Mouse (Mus musculus): ENCODE measurements around the gene Snap29. TPM values are rescaled to one million over a fixed set of nuclear protein-coding genes. Genes with fewer than 3 reads are reported as not detected.

Gene Snap29
- total and polyA plus RNA-seq, 3 experiments = 6.5 to 45.7 (median 30.8) TPM

DNA sequence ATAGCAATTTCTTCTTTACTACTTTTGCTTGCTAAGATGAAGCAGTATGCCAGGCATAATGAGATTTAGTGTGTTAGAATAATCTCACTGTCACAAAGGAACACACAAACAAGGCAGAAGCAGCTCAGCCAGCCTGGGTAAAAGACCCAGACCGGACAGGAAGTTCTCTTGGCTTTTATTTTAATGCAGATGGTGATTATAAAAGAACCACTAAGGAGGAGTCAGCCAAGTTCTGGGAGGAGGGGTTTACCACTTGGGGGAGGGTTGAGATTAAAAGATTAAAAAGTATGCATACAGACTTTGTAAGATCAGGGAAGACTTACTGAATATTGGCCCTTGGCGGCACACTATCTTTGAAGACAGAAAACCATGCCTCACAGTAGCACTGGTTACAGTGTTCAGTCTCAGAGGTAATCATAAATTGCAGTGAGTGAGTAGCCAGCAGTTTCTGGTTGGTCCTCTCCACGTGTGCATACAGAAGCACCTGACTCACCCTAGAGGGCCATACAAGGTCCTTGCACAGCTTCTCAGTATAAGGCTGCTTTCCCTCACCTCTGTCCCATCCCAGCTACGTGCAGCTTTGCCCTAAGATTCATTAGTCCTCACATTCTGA is 72.7 kb downstream of the Snap29 start:
- no peak; the same call in 1 of the 2 replicates for ATAC-seq (ENCODE audit: extremely low read depth, insufficient number of reproducible peaks, low FRiP score, poor library complexity, severe bottlenecking)
- no peak for TF ChIP-seq POLR2AphosphoS5 (IDR thresholded peaks at IDR 0.05; ENCODE audit: insufficient replicate concordance, low read depth, low read length)
- no peak for TF ChIP-seq GATA2 (IDR thresholded peaks at IDR 0.05; ENCODE audit: borderline replicate concordance, low read depth, low read length)
- TF ChIP-seq TAL1 (conservative IDR thresholded peaks at IDR 0.05; ENCODE audit: low read depth, low read length) = no peak
- no peak for TF ChIP-seq CTCF (IDR thresholded peaks at IDR 0.05; ENCODE audit: low read depth, low read length)
- no peak for TF ChIP-seq GATA1 (IDR thresholded peaks at IDR 0.05; ENCODE audit: borderline replicate concordance, low read length)
- H3K4me1 ChIP-seq (ENCODE audit: insufficient read depth, low read depth, low read length) = peaks cover 27% of the 10 kb centered on the region
- no peaks in the 10 kb centered on the region for H3K9me3 ChIP-seq (replicated peaks)
- no peak overlapping the region for H3K4me3 ChIP-seq (ENCODE audit: low read depth, low read length)
- DNase-seq (ENCODE audit: low spot score) = no peak
- peaks cover 75% of the 10 kb centered on the region for H3K36me3 ChIP-seq (replicated peaks)
- no peaks in the 10 kb centered on the region for H3K27me3 ChIP-seq (ENCODE audit: insufficient read depth, low read length)

Other genes starting within 250 kb of the Snap29 start
- gene Ube2l3, start 203.3 kb upstream of the Snap29 start, total RNA-seq (2014; fragmentation: Nextera tagmentation) = 356 and 455 TPM in 2 replicates
- 143 and 176 TPM in 2 replicates for gene Ube2l3, start 203.3 kb upstream of the Snap29 start, total RNA-seq (2017)
- gene Ube2l3, start 203.3 kb upstream of the Snap29 start, polyA plus RNA-seq (2012) = 96.3 and 111 TPM in 2 replicates
- 5.6 TPM in 2 replicates for gene Rimbp3, start 197.4 kb upstream of the Snap29 start, total RNA-seq (2014; fragmentation: Nextera tagmentation)
- 1.6 and 2.1 TPM in 2 replicates for gene Rimbp3, start 197.4 kb upstream of the Snap29 start, total RNA-seq (2017)
- 1.5 and 1.7 TPM in 2 replicates for gene Rimbp3, start 197.4 kb upstream of the Snap29 start, polyA plus RNA-seq (2012)
- gene Hic2, start 172.4 kb upstream of the Snap29 start, total RNA-seq (2014; fragmentation: Nextera tagmentation) = 25.1 and 25.6 TPM in 2 replicates
- gene Hic2, start 172.4 kb upstream of the Snap29 start, total RNA-seq (2017) = 14.8 and 15.1 TPM in 2 replicates
- 21.4 and 22.0 TPM in 2 replicates for gene Hic2, start 172.4 kb upstream of the Snap29 start, polyA plus RNA-seq (2012)
- 4.5 and 5.1 TPM in 2 replicates for gene Tmem191c, start 129.9 kb upstream of the Snap29 start, total RNA-seq (2014; fragmentation: Nextera tagmentation)
- 21.6 and 23.4 TPM in 2 replicates for gene Tmem191c, start 129.9 kb upstream of the Snap29 start, total RNA-seq (2017)
- gene Tmem191c, start 129.9 kb upstream of the Snap29 start, polyA plus RNA-seq (2012) = 27.8 and 32.7 TPM in 2 replicates
- not detected in 2 replicates for gene Serpind1, start 74.6 kb upstream of the Snap29 start, total RNA-seq (2014; fragmentation: Nextera tagmentation)
- 0.11 TPM in 1 of 2 replicates, not detected in the other for gene Serpind1, start 74.6 kb upstream of the Snap29 start, total RNA-seq (2017)
- not detected in 2 replicates for gene Serpind1, start 74.6 kb upstream of the Snap29 start, polyA plus RNA-seq (2012)
- 60.7 and 62.9 TPM in 2 replicates for gene Pi4ka, start 328 bp downstream of the Snap29 start, total RNA-seq (2014; fragmentation: Nextera tagmentation)
- 46.5 and 59.6 TPM in 2 replicates for gene Pi4ka, start 328 bp downstream of the Snap29 start, total RNA-seq (2017)
- 18.2 and 21.1 TPM in 2 replicates for gene Pi4ka, start 328 bp downstream of the Snap29 start, polyA plus RNA-seq (2012)
- 40.3 and 46.9 TPM in 2 replicates for gene Crkl, start 46.0 kb downstream of the Snap29 start, total RNA-seq (2014; fragmentation: Nextera tagmentation)
- 20.4 and 22.9 TPM in 2 replicates for gene Crkl, start 46.0 kb downstream of the Snap29 start, total RNA-seq (2017)
- gene Crkl, start 46.0 kb downstream of the Snap29 start, polyA plus RNA-seq (2012) = 22.0 and 22.6 TPM in 2 replicates
- gene Aifm3, start 83.6 kb downstream of the Snap29 start, total RNA-seq (2014; fragmentation: Nextera tagmentation) = not detected in 2 replicates
- gene Aifm3, start 83.6 kb downstream of the Snap29 start, total RNA-seq (2017) = 0.05 TPM in 1 of 2 replicates, not detected in the other
- gene Aifm3, start 83.6 kb downstream of the Snap29 start, polyA plus RNA-seq (2012) = not detected in 2 replicates
- 48.4 and 78.0 TPM in 2 replicates for gene Lztr1, start 102.7 kb downstream of the Snap29 start, total RNA-seq (2014; fragmentation: Nextera tagmentation)
- 54.7 and 58.5 TPM in 2 replicates for gene Lztr1, start 102.7 kb downstream of the Snap29 start, total RNA-seq (2017)
- gene Lztr1, start 102.7 kb downstream of the Snap29 start, polyA plus RNA-seq (2012) = 35.9 and 42.5 TPM in 2 replicates
- gene Thap7, start 125.2 kb downstream of the Snap29 start, total RNA-seq (2014; fragmentation: Nextera tagmentation) = 11.7 and 22.5 TPM in 2 replicates
- gene Thap7, start 125.2 kb downstream of the Snap29 start, total RNA-seq (2017) = 38.1 and 54.1 TPM in 2 replicates
- gene Thap7, start 125.2 kb downstream of the Snap29 start, polyA plus RNA-seq (2012) = 148 and 183 TPM in 2 replicates
- 0.53 TPM in 1 of 2 replicates, not detected in the other for gene Lrrc74b, start 155.3 kb downstream of the Snap29 start, total RNA-seq (2014; fragmentation: Nextera tagmentation)
- 0.17 and 0.33 TPM in 2 replicates for gene Lrrc74b, start 155.3 kb downstream of the Snap29 start, total RNA-seq (2017)
- 0.03 TPM in 1 of 2 replicates, not detected in the other for gene Lrrc74b, start 155.3 kb downstream of the Snap29 start, polyA plus RNA-seq (2012)
- gene P2rx6, start 155.9 kb downstream of the Snap29 start, total RNA-seq (2014; fragmentation: Nextera tagmentation) = not detected in 2 replicates
- 0.11 and 0.12 TPM in 2 replicates for gene P2rx6, start 155.9 kb downstream of the Snap29 start, total RNA-seq (2017)
- not detected in 2 replicates for gene P2rx6, start 155.9 kb downstream of the Snap29 start, polyA plus RNA-seq (2012)
- gene Slc7a4, start 177.2 kb downstream of the Snap29 start, total RNA-seq (2014; fragmentation: Nextera tagmentation) = not detected in 2 replicates
- 0.05 TPM in 1 of 2 replicates, not detected in the other for gene Slc7a4, start 177.2 kb downstream of the Snap29 start, total RNA-seq (2017)
- not detected in 2 replicates for gene Slc7a4, start 177.2 kb downstream of the Snap29 start, polyA plus RNA-seq (2012)
- 55.5 and 78.9 TPM in 2 replicates for gene Smpd4, start 213.4 kb downstream of the Snap29 start, total RNA-seq (2014; fragmentation: Nextera tagmentation)
- 38.5 and 44.4 TPM in 2 replicates for gene Smpd4, start 213.4 kb downstream of the Snap29 start, total RNA-seq (2017)
- gene Smpd4, start 213.4 kb downstream of the Snap29 start, polyA plus RNA-seq (2012) = 12.6 and 24.5 TPM in 2 replicates
- not detected in 2 replicates for gene Ccdc74a, start 240.5 kb downstream of the Snap29 start, total RNA-seq (2014; fragmentation: Nextera tagmentation)
- gene Ccdc74a, start 240.5 kb downstream of the Snap29 start, total RNA-seq (2017) = 3.7 and 4.2 TPM in 2 replicates
- 0.98 and 1.8 TPM in 2 replicates for gene Ccdc74a, start 240.5 kb downstream of the Snap29 start, polyA plus RNA-seq (2012)

All from G1E (cell line).